Mouse (Mus musculus) heart, postnatal 0 days (tissue): Measurements from ENCODE around the gene Eid1. TPM values are rescaled to one million over a fixed set of nuclear protein-coding genes. Genes with fewer than 3 reads are reported as not detected.

Source experiments
- ATAC-seq: fragments of 200-750 bp; cut with Nextera tagmentation; 2 replicates; pipeline ENCODE4 v1.8.0; 2017; ENCODE audit warnings: low read depth, moderate number of reproducible peaks, moderate library complexity; ENCODE audit not compliant: insufficient read depth
- DNase-seq: peaks from one replicate; pipeline ENCODE4 v3.0.0-alpha.2; 2016; ENCODE audit warnings: low spot score
- H3K27ac ChIP-seq: fragments of 300-500 bp; sonication (generic); 2 replicates; pipeline ENCODE4 v1.5.1; 2014; ENCODE audit warnings: low read depth, mild to moderate bottlenecking
- H3K27me3 ChIP-seq: fragments of 300-500 bp; sonication (generic); 2 replicates; pipeline ENCODE4 v1.6.1; 2014; ENCODE audit warnings: low read length, mixed read lengths; ENCODE audit not compliant: control insufficient read depth, insufficient read depth
- H3K36me3 ChIP-seq: fragments of 300-500 bp; sonication (generic); replicated peaks from 2 replicates; pipeline ENCODE4 v1.6.1; 2014; ENCODE audit warnings: low read length, mixed read lengths; ENCODE audit not compliant: control insufficient read depth, insufficient read depth
- H3K4me1 ChIP-seq: fragments of 300-500 bp; sonication (generic); 2 replicates; pipeline ENCODE4 v1.6.1; 2014; ENCODE audit warnings: antibody characterized with exemption; ENCODE audit not compliant: control insufficient read depth, insufficient read depth
- H3K4me2 ChIP-seq: fragments of 300-500 bp; sonication (generic); 2 replicates; pipeline ENCODE4 v1.6.1; 2014; ENCODE audit warnings: low read depth, mild to moderate bottlenecking, low read length, moderate library complexity
- H3K4me3 ChIP-seq: fragments of 300-500 bp; sonication (generic); 2 replicates; pipeline ENCODE4 v1.5.1; 2014; ENCODE audit warnings: low read depth, low read length
- H3K9ac ChIP-seq: fragments of 300-500 bp; sonication (generic); replicated peaks from 2 replicates; pipeline ENCODE4 v1.6.1; 2014; ENCODE audit warnings: low read depth, low read length, mixed read lengths
- H3K9me3 ChIP-seq: fragments of 300-500 bp; sonication (generic); replicated peaks from 2 replicates; pipeline ENCODE4 v1.6.1; 2016; ENCODE audit warnings: low read length; ENCODE audit not compliant: control insufficient read depth
- CTCF ChIP-seq: IDR thresholded peaks from 2 replicates; pipeline ENCODE4 v1.5.1; 2016; ENCODE audit warnings: antibody characterized with exemption, control low read depth, low read depth
- EP300 ChIP-seq: IDR thresholded peaks from 2 replicates; pipeline ENCODE4 v1.6.1; 2016; ENCODE audit warnings: antibody characterized with exemption, low read depth
- WGBS: fragments of 180-500 bp; shearing (Covaris S2); extraction: QIAGEN DNeasy Blood & Tissue Kit; methylation state at CpG from one replicate; pipeline ENCODE4 v1.1.7; 2014; 5-methylcytosine and 5-hydroxymethylcytosine counted together
- polyA plus RNA-seq: library from polyadenylated mRNA; unstranded; fragments of >200 nt; fragmentation: Nextera tagmentation; extraction: Ambion mirVana; gene quantifications from 2 replicates; pipeline ENCODE4 v1.2.1, GENCODE M21; 2015
- total RNA-seq: library from RNA; depleted of rRNA; stranded (reverse); fragments of >200 nt; gene quantifications from 2 replicates; pipeline ENCODE4 v1.2.3, GENCODE M21; 2014; ENCODE audit warnings: low replicate concordance

Eid1 gene
- total and polyA plus RNA-seq, 2 experiments from 2014 or later, result 70.4 to 80.7 TPM

GRCm38 (mm10) chr2:125651563-125651962 is 21.3 kb upstream of the Eid1 start:
- Histone ChIP-seq H3K27ac (no peak overlapping the region), H3K9ac (no peak overlapping the region), H3K4me3 (no peak overlapping the region), H3K36me3 (no peaks in the 10 kb centered on the region), H3K27me3 (no peaks in the 10 kb centered on the region), H3K4me2 (no peak overlapping the region), H3K9me3 (no peaks in the 10 kb centered on the region), H3K4me1 (no peaks in the 10 kb centered on the region)
- no peak for DNase-seq
- TF ChIP-seq CTCF (no peak), EP300 (no peak)
- ATAC-seq, result no peak
- 71% methylated on average over 8 of the region's 8 CpGs for WGBS

GRCm38 (mm10) chr2:125653286-125653685 is 19.6 kb upstream of the Eid1 start:
- Histone ChIP-seq H3K27me3 (no peaks in the 10 kb centered on the region), H3K4me1 (no peaks in the 10 kb centered on the region), H3K9me3 (no peaks in the 10 kb centered on the region), H3K27ac (no peak overlapping the region), H3K9ac (no peak overlapping the region), H3K36me3 (no peaks in the 10 kb centered on the region), H3K4me3 (no peak overlapping the region), H3K4me2 (no peak overlapping the region)
- no peak for ATAC-seq
- TF ChIP-seq CTCF, result no peak
- no peak for TF ChIP-seq EP300
- DNase-seq, result no peak
- 85% methylated on average over 2 of the region's 2 CpGs for WGBS

- no peak overlapping the region for H3K9ac ChIP-seq
- no peak overlapping the region for H3K4me2 ChIP-seq
- H3K36me3 ChIP-seq, result no peaks in the 10 kb centered on the region
- peaks cover 2% of the 10 kb centered on the region; the same call in 1 of the 2 replicates for H3K4me1 ChIP-seq
- H3K4me3 ChIP-seq, result no peak overlapping the region
- 84% methylated on average over 9 of the region's 9 CpGs for WGBS
- no peaks in the 10 kb centered on the region for H3K9me3 ChIP-seq
- DNase-seq, result no peak
- no peak for TF ChIP-seq EP300
- no peak for TF ChIP-seq CTCF
- H3K27me3 ChIP-seq, result no peaks in the 10 kb centered on the region
- H3K27ac ChIP-seq, result no peak overlapping the region
- no peak for ATAC-seq
Observed at GRCm38 (mm10) chr2:125655391-125655790, 17.5 kb upstream of the Eid1 start.

GRCm38 (mm10) chr2:125659823-125660536 is 12.9 kb upstream of the Eid1 start:
- H3K36me3 ChIP-seq, result no peaks in the 10 kb centered on the region
- peaks cover 5% of the 10 kb centered on the region; the same call in 1 of the 2 replicates for H3K4me1 ChIP-seq
- peak; percentile 95 for TF ChIP-seq CTCF
- TF ChIP-seq EP300, result no peak
- no peaks in the 10 kb centered on the region for H3K27me3 ChIP-seq
- H3K27ac ChIP-seq, result no peak overlapping the region
- H3K9ac ChIP-seq, result no peak overlapping the region
- DNase-seq, result peak; percentile 83
- 11% methylated on average over 10 of the region's 10 CpGs for WGBS
- peak; percentile 63; the same call in 1 of the 2 replicates for ATAC-seq
- peak overlapping the region; percentile 63 for H3K4me2 ChIP-seq
- no peaks in the 10 kb centered on the region for H3K9me3 ChIP-seq
- H3K4me3 ChIP-seq, result peak overlapping the region; percentile 37

- no peak for TF ChIP-seq EP300
- Histone ChIP-seq H3K36me3 (no peaks in the 10 kb centered on the region), H3K9me3 (no peaks in the 10 kb centered on the region), H3K4me2 (peak overlapping the region; percentile 63), H3K27ac (no peak overlapping the region), H3K27me3 (no peaks in the 10 kb centered on the region), H3K4me1 (peaks cover 5% of the 10 kb centered on the region; the same call in 1 of the 2 replicates), H3K9ac (no peak overlapping the region), H3K4me3 (peak overlapping the region; percentile 37)
- ATAC-seq (peak; percentile 14; the same call in 1 of the 2 replicates), DNase-seq (no peak)
- 27% methylated on average over 20 of the region's 20 CpGs for WGBS
Observed at GRCm38 (mm10) chr2:125660537-125661130, 12.3 kb upstream of the Eid1 start.
